Mouse (Mus musculus) retina, adult 2 months (tissue): ENCODE data around the gene Ltb4r1.

ENCODE experiments used
- DNase-seq: peaks from one replicate; pipeline ENCODE4 v3.0.0-alpha.2; 2012; ENCODE audit warnings: low read depth, low spot score

Ltb4r1 gene

DNA sequence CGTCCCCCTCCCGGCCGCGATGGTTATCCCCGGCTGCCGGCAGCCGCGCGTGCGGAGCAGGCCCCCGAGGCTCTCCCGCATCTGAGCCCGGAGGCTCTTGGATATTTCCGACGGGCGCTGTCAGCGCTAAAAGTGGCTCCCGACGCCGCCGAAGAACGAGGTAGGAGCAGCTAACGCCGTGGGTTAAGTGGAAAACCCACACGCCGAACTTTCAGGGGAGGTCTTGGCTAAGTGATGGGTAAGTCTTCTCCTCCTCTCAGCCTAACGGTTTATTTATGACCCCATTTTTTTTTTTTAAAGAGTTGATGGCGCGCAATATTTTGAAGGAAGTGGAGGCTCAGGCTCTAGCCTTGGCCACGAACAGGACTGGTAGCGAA lies 19.9 kb upstream of the Ltb4r1 start:
- DNase-seq: no peak

- DNase-seq: no peak
Observed at GRCm38 (mm10) chr14:55747051-55747847, 18.5 kb upstream of the Ltb4r1 start.

DNA sequence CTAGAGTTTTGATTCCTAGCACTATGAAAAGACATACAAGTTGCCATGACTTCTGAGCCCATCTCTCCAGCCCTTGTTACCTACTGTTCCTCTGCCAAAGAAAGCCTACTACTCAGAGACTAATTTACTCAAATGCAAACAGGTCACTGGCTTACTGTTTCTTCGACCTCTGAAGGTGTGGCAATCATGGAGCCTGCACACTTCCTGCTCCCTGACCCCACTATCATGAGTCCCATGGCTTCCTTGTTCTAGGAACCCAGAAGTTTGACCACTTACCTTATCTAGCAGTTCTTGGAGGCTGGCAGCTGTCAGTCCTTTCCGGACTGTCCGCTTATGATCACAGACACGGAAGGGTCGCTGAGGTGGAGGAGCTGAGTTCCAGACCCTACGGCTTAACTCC lies 8.2 kb upstream of the Ltb4r1 start:
- no peak for DNase-seq

GRCm38 (mm10) chr14:55758363-55758784 lies 7.4 kb upstream of the Ltb4r1 start, which contains the start of gene Cideb:
TSS of gene Cideb (minus strand) at chr14:55758458.
- DNase-seq: no peak

- DNase-seq: peak; percentile 40
Observed at GRCm38 (mm10) chr14:55760156-55760555, 5.6 kb upstream of the Ltb4r1 start.

DNA sequence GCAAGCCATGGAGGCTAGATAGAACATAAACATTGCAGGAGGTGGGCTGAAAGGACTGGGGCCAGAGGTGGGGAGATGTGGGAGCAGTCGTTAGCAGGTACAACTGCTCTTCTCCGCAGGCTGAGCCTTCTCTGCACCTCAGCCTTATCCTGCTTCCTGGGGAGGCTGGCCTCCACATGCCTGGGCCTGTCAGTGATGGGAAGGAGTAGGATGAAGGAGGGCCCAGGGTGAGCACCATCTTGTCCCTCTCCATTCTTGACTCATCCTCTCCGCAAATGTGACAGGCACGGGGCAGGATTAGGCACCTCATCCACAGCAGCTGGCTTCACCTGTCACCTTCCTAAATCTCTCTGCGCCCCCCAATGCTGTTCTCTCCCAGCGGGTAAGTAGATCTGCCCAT lies 4.6 kb upstream of the Ltb4r1 start, which contains the start of gene Ltb4r2:
Gene Ltb4r2, plus strand, starts transcription at position 266 of the 400 bp plus-strand sequence.
- DNase-seq: no peak

DNA sequence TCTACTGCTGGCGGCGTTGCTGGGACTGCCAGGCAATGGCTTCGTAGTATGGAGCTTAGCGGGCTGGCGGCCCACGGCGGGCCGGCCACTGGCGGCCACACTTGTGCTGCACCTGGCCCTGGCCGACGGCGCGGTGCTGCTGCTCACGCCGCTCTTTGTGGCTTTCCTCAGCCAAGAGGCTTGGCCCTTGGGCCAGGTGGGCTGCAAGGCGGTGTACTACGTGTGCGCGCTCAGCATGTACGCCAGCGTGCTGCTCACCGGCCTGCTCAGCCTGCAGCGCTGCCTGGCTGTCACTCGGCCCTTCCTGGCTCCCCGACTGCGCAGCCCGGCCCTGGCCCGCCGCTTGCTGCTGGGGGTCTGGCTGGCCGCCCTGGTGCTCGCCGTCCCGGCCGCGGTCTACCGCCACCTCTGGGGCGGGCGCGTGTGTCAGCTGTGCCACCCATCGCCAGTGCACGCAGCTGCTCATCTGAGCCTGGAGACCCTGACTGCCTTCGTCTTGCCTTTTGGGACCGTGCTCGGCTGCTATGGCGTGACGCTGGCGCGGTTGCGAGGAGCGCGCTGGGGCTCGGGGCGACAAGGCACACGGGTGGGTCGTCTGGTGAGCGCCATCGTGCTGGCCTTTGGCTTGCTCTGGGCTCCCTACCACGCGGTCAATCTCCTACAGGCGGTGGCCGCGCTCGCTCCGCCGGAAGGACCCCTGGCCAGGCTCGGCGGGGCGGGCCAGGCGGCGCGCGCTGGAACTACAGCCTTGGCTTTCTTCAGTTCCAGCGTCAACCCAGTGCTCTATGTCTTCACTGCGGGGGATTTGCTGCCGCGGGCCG lies 3.6 kb upstream of the Ltb4r1 start:
- no peak for DNase-seq

DNA sequence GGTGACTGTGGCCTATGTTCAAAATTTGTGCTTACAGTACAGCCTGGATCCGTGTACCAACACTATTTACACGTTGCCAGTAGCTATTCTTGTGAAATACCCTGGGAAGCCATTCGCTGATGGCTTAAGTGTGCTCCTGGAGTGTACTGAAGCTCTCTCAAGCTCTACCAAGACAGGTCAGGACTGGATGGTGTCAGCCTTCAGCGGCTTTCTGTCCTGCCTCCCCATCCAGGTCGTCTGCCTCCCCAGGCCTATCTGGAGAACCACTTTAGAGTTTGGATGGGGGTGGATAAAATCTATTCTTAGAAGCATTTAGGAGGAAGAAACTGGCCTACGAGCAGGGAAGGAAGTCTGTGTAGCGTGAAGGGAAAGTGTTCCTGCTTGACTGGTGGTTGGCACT lies 2.6 kb upstream of the Ltb4r1 start:
- no peak for DNase-seq

GRCm38 (mm10) chr14:55767519-55768414 lies 2.0 kb downstream of the Ltb4r1 start:
- DNase-seq: no peak

DNA sequence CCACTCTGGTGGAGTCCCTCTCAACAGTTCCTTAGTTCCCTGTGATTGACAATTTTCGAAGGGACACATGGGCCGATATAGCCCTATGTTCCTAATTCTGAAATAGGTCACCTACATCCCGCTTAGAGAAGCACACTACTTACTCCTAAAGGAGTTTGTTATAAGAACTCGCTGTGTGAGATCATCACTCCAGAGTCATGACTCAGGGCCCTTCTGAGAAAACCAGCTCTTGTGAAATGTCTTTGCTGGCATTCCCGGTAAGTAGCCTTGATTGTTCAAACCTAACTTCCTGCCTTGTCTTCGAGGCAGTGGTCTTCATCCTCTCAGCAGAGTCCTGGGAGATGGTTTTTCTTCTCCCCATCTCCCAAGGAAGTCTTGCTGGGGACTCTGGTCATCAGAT lies 2.8 kb downstream of the Ltb4r1 start:
- no peak for DNase-seq

- DNase-seq: no peak
Observed at GRCm38 (mm10) chr14:55769087-55769703, 3.4 kb downstream of the Ltb4r1 start.

- DNase-seq: no peak
Observed at GRCm38 (mm10) chr14:55776711-55777110, 10.9 kb downstream of the Ltb4r1 start.

- DNase-seq: no peak
Observed at GRCm38 (mm10) chr14:55777176-55777575, 11.4 kb downstream of the Ltb4r1 start.

- no peak for DNase-seq
Observed at GRCm38 (mm10) chr14:55777806-55778205, 12.0 kb downstream of the Ltb4r1 start.

DNA sequence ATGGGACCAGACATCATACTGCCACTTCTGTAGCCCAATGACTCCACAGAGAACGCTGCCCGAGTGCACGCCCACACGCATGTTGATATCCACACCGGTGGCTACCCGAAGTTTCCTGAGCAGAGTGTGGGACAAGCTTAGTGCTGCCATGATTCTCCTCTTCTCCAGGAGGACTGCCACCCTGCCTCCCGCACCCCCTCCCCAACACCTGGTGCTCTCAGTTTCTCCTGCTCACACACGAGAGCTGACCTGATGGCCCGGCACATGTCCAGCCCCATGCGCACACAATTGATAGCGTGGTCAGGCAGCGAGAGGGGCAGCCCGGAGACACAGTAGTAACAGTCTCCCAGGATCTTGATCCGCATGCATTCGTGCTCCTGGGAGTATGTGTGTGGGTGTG lies 12.9 kb downstream of the Ltb4r1 start:
- DNase-seq: no peak

DNA sequence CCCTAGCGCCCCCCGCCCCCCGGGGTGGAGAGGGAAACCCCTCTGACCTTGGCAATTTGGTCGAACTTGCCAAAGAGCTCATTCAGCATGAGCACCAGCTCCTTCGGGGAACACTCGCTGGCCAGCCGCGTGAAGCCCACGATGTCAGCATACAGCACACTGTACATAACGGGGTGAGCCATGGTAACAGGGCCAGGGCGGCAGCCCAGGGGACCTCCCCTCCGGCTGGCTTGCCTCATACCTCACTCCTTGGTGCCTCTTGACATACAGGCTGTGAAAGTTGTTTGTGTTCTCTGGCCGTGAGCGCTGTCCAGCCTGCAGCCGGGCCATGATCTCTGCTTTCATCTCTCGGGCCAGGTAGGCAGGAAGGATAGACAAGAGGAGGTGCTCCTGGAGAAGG lies 13.9 kb downstream of the Ltb4r1 start:
- no peak for DNase-seq

- no peak for DNase-seq
Observed at GRCm38 (mm10) chr14:55780736-55781135, 15.0 kb downstream of the Ltb4r1 start.

GRCm38 (mm10) chr14:55781310-55781709 lies 15.5 kb downstream of the Ltb4r1 start:
- DNase-seq: peak; percentile 55

DNA sequence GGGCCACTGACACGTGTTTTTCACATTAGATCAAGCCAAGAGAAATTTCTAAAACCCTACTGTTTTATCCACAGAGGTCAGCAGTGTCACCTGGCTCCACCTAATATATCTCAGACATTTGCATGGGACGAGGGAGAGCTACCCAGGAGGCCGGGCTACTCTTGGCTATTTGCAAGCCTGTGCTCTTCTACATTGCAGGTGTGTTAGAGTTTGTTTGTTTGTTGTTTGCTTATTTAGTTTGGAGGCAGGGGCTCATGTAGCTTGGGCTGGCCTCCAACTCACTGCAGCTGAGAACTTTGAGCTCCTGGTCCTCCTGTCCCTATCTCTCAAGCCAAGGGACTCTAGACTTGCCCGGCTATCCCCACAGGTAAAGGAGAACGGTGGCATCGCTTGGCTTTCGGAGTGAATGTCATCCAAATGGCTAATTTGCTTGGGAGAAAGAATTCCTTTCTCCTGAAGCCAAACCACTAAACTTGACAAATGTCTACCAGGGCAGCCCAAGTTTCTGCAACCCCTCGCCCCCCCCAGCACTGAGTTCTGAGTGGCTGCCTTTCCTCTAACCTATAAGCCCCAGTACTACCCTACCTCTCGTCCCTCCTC lies 16.7 kb downstream of the Ltb4r1 start:
- DNase-seq: no peak

GRCm38 (mm10) chr14:55783171-55783957 lies 17.6 kb downstream of the Ltb4r1 start:
- DNase-seq: no peak
